Mouse (Mus musculus) CH12.LX (cell line): ENCODE data around the gene Gimap5. TPM values are rescaled to one million over a fixed set of nuclear protein-coding genes. Genes with fewer than 3 reads are reported as not detected.

Experiments
- DNase-seq: peaks from one replicate; pipeline ENCODE4 v3.0.0-alpha.2; 2013; ENCODE audit errors: extremely low read depth
- H3K27ac ChIP-seq: 2 replicates; pipeline ENCODE4 v1.5.1; 2012; ENCODE audit warnings: low read depth, mild to moderate bottlenecking, control low read depth, moderate library complexity; ENCODE audit not compliant: insufficient read depth
- H3K27me3 ChIP-seq: replicated peaks from 2 replicates; pipeline ENCODE3; 2012; ENCODE audit warnings: inconsistent platforms
- H3K36me3 ChIP-seq, 2 experiments: replicated peaks in 1 of 2; 2 replicates each; pipeline versions ENCODE3 to v1.6.1; 2012; ENCODE audit warnings: inconsistent platforms in 1 of 2, low read length in 1 of 2, mild to moderate bottlenecking in 1 of 2, mixed read lengths in 1 of 2, moderate library complexity in 1 of 2; ENCODE audit not compliant: control insufficient read depth in 1 of 2, insufficient read depth in 1 of 2
- H3K4me1 ChIP-seq, 2 experiments: 2 replicates each; pipeline ENCODE4 v1.6.1; 2012; ENCODE audit warnings: inconsistent platforms in 1 of 2, moderate library complexity in 1 of 2; ENCODE audit not compliant: insufficient read depth in 2 of 2, control insufficient read depth in 1 of 2
- H3K4me2 ChIP-seq: 2 replicates; pipeline ENCODE4 v1.6.1; 2012; ENCODE audit warnings: low read depth, mild to moderate bottlenecking, control low read depth; ENCODE audit not compliant: poor library complexity, insufficient read depth, severe bottlenecking
- H3K4me3 ChIP-seq, 3 experiments: fragments of 150-350 bp in 1 of 3; sonication (generic) in 1 of 3; replicated peaks in 1 of 3; 2 replicates each; pipeline versions ENCODE3 to v1.5.1; 2011 to 2012; ENCODE audit warnings: low read depth in 2 of 3, low read length in 2 of 3, mild to moderate bottlenecking in 2 of 3, moderate library complexity in 2 of 3, control low read depth in 1 of 3, improper control_type of control experiment in 1 of 3, inconsistent platforms in 1 of 3, mixed read lengths in 1 of 3; ENCODE audit not compliant: poor library complexity in 1 of 3
- H3K79me2 ChIP-seq: replicated peaks from 2 replicates; pipeline ENCODE4 v1.6.1; 2012; ENCODE audit warnings: mild to moderate bottlenecking, moderate library complexity; ENCODE audit not compliant: control insufficient read depth, poor library complexity, insufficient read depth, severe bottlenecking; ENCODE audit errors: extremely low read depth
- H3K9ac ChIP-seq: 2 replicates; pipeline ENCODE4 v1.6.1; 2012; ENCODE audit warnings: low read depth, mild to moderate bottlenecking, control low read depth, moderate library complexity; ENCODE audit not compliant: insufficient read depth
- H3K9me3 ChIP-seq: replicated peaks from 2 replicates; pipeline ENCODE3; 2012; ENCODE audit warnings: low read length, inconsistent platforms, mixed read lengths
- BHLHE40 ChIP-seq: IDR thresholded peaks from 2 replicates; pipeline ENCODE4 v1.6.1; 2011; ENCODE audit warnings: mild to moderate bottlenecking, low read depth, low read length, improper control_type of control experiment
- CHD1 ChIP-seq: IDR thresholded peaks from 2 replicates; pipeline ENCODE4 v1.6.1; 2012; ENCODE audit warnings: low read depth, low read length, improper control_type of control experiment, inconsistent platforms
- CHD2 ChIP-seq: IDR thresholded peaks from 2 replicates; pipeline ENCODE4 v1.6.1; 2011; ENCODE audit warnings: low read length, improper control_type of control experiment
- CTCF ChIP-seq, 2 experiments: IDR thresholded peaks in 1 of 2; conservative IDR thresholded peaks in 1 of 2; 2 replicates each; pipeline ENCODE4 v1.5.1; 2011 to 2012; ENCODE audit warnings: low read depth in 2 of 2, low read length in 2 of 2, improper control_type of control experiment in 1 of 2, inconsistent platforms in 1 of 2, mild to moderate bottlenecking in 1 of 2, moderate library complexity in 1 of 2
- E2F4 ChIP-seq: IDR thresholded peaks from 2 replicates; pipeline ENCODE4 v1.6.1; 2011; ENCODE audit warnings: low read depth, low read length, improper control_type of control experiment; ENCODE audit not compliant: insufficient replicate concordance
- ELF1 ChIP-seq: IDR thresholded peaks from 2 replicates; pipeline ENCODE4 v1.6.1; 2014; ENCODE audit warnings: low read depth, mild to moderate bottlenecking, inconsistent platforms, low read length, improper control_type of control experiment
- EP300 ChIP-seq: IDR thresholded peaks from 2 replicates; pipeline ENCODE4 v1.6.1; 2011; ENCODE audit warnings: low read length, improper control_type of control experiment
- GABPA ChIP-seq: IDR thresholded peaks from 2 replicates; pipeline ENCODE4 v1.6.1; 2012; ENCODE audit warnings: low read depth, low read length, improper control_type of control experiment, inconsistent platforms; ENCODE audit not compliant: insufficient replicate concordance
- HCFC1 ChIP-seq: IDR thresholded peaks from 2 replicates; pipeline ENCODE4 v1.6.1; 2012; ENCODE audit warnings: low read depth, mild to moderate bottlenecking, inconsistent platforms, low read length, improper control_type of control experiment
- IRF4 ChIP-seq: IDR thresholded peaks from 2 replicates; pipeline ENCODE4 v1.6.1; 2014; ENCODE audit warnings: low read depth, mild to moderate bottlenecking, inconsistent platforms, low read length, improper control_type of control experiment
- JUN ChIP-seq: IDR thresholded peaks from 2 replicates; pipeline ENCODE4 v1.6.1; 2011; ENCODE audit warnings: low read depth, mild to moderate bottlenecking, low read length, improper control_type of control experiment, moderate library complexity; ENCODE audit not compliant: insufficient read depth
- JUND ChIP-seq: conservative IDR thresholded peaks from 2 replicates; pipeline ENCODE4 v1.6.1; 2011; ENCODE audit warnings: low read depth, low read length, improper control_type of control experiment
- KAT2A ChIP-seq: IDR thresholded peaks from 2 replicates; pipeline ENCODE4 v1.6.1; 2012; ENCODE audit warnings: low read length, improper control_type of control experiment, inconsistent platforms; ENCODE audit not compliant: insufficient replicate concordance
- MAFK ChIP-seq: IDR thresholded peaks from 2 replicates; pipeline ENCODE4 v1.6.1; 2011; ENCODE audit warnings: low read length, improper control_type of control experiment; ENCODE audit not compliant: insufficient replicate concordance
- MAX ChIP-seq: IDR thresholded peaks from 2 replicates; pipeline ENCODE4 v1.6.1; 2011; ENCODE audit warnings: low read length, improper control_type of control experiment
- MAZ ChIP-seq: IDR thresholded peaks from 2 replicates; pipeline ENCODE4 v1.6.1; 2012; ENCODE audit warnings: low read depth, mild to moderate bottlenecking, inconsistent platforms, low read length, improper control_type of control experiment, moderate library complexity
- MEF2A ChIP-seq: IDR thresholded peaks from 2 replicates; pipeline ENCODE4 v1.6.1; 2014; ENCODE audit warnings: low read depth, mild to moderate bottlenecking, inconsistent platforms, low read length, improper control_type of control experiment, borderline replicate concordance
- MXI1 ChIP-seq: IDR thresholded peaks from 2 replicates; pipeline ENCODE4 v1.6.1; 2011; ENCODE audit warnings: mild to moderate bottlenecking, low read depth, low read length, improper control_type of control experiment
- MYC ChIP-seq: IDR thresholded peaks from 2 replicates; pipeline ENCODE4 v1.6.1; 2011; ENCODE audit warnings: low read depth, mild to moderate bottlenecking, improper control_type of control experiment, low read length
- NELFE ChIP-seq: IDR thresholded peaks from 2 replicates; pipeline ENCODE4 v1.6.1; 2011; ENCODE audit warnings: low read depth, low read length, improper control_type of control experiment
- NRF1 ChIP-seq: IDR thresholded peaks from 2 replicates; pipeline ENCODE4 v1.6.1; 2014; ENCODE audit warnings: low read depth, mild to moderate bottlenecking, inconsistent platforms, low read length, improper control_type of control experiment, moderate library complexity
- PAX5 ChIP-seq: IDR thresholded peaks from 2 replicates; pipeline ENCODE4 v1.6.1; 2012; ENCODE audit warnings: low read length, inconsistent platforms, mixed read lengths
- POLR2A ChIP-seq: IDR thresholded peaks from 2 replicates; pipeline ENCODE4 v1.6.1; 2011; ENCODE audit warnings: low read depth, mild to moderate bottlenecking, improper control_type of control experiment, low read length
- POLR2AphosphoS2 ChIP-seq: IDR thresholded peaks from 2 replicates; pipeline ENCODE4 v1.6.1; 2011; ENCODE audit warnings: low read depth, low read length, improper control_type of control experiment
- RAD21 ChIP-seq: IDR thresholded peaks from 2 replicates; pipeline ENCODE4 v1.6.1; 2011; ENCODE audit warnings: low read depth, mild to moderate bottlenecking, low read length, improper control_type of control experiment, moderate library complexity
- RCOR1 ChIP-seq: conservative IDR thresholded peaks from 2 replicates; pipeline ENCODE4 v1.6.1; 2012; ENCODE audit warnings: low read depth, mild to moderate bottlenecking, inconsistent platforms, low read length, improper control_type of control experiment
- SIN3A ChIP-seq: IDR thresholded peaks from 2 replicates; pipeline ENCODE4 v1.6.1; 2012; ENCODE audit warnings: low read length, improper control_type of control experiment, inconsistent platforms
- SMC3 ChIP-seq: IDR thresholded peaks from 2 replicates; pipeline ENCODE4 v1.6.1; 2011; ENCODE audit warnings: low read depth, low read length, improper control_type of control experiment
- TBP ChIP-seq: conservative IDR thresholded peaks from 2 replicates; pipeline ENCODE4 v1.6.1; 2011; ENCODE audit warnings: low read depth, low read length, improper control_type of control experiment
- TCF12 ChIP-seq: IDR thresholded peaks from 2 replicates; pipeline ENCODE4 v1.6.1; 2014; ENCODE audit warnings: low read depth, mild to moderate bottlenecking, inconsistent platforms, low read length, improper control_type of control experiment
- UBTF ChIP-seq: IDR thresholded peaks from 2 replicates; pipeline ENCODE4 v1.6.1; 2012; ENCODE audit warnings: low read depth, mild to moderate bottlenecking, inconsistent platforms, low read length, improper control_type of control experiment, moderate library complexity
- USF1 ChIP-seq: IDR thresholded peaks from 2 replicates; pipeline ENCODE4 v1.6.1; 2014; ENCODE audit warnings: low read depth, mild to moderate bottlenecking, inconsistent platforms, low read length, improper control_type of control experiment
- USF2 ChIP-seq: conservative IDR thresholded peaks from 2 replicates; pipeline ENCODE4 v1.6.1; 2011; ENCODE audit warnings: low read depth, low read length, improper control_type of control experiment
- ZC3H11A ChIP-seq: IDR thresholded peaks from 2 replicates; pipeline ENCODE4 v1.6.1; 2012; ENCODE audit warnings: low read depth, mild to moderate bottlenecking, inconsistent platforms, low read length, improper control_type of control experiment
- ZKSCAN1 ChIP-seq: IDR thresholded peaks from 2 replicates; pipeline ENCODE4 v1.6.1; 2012; ENCODE audit warnings: low read depth, inconsistent platforms, low read length, improper control_type of control experiment, borderline replicate concordance
- ZMIZ1 ChIP-seq: IDR thresholded peaks from 2 replicates; pipeline ENCODE4 v1.6.1; 2012; ENCODE audit warnings: low read depth, mild to moderate bottlenecking, inconsistent platforms, low read length, improper control_type of control experiment
- ZNF384 ChIP-seq: IDR thresholded peaks from 2 replicates; pipeline ENCODE4 v1.6.1; 2012; ENCODE audit warnings: low read depth, low read length, improper control_type of control experiment, inconsistent platforms
- dilution Hi-C: fragments of 300-500 bp; cut with MboI; formaldehyde crosslinking; loops from 2 replicates; pipeline ENCODE4 v1.14.3; 2020; ENCODE audit warnings: low sequenced_read_pairs; ENCODE audit not compliant: extremely low pct_unique_long_range_greater_than_20kb, extremely low pct_ligation_motif_present
- in situ Hi-C: fragments of 300-500 bp; cut with MboI; formaldehyde crosslinking; loops from 3 replicates; pipeline ENCODE4 v1.14.3; 2019; ENCODE audit warnings: low sequenced_read_pairs, low pct_ligation_motif_present, low pct_unique_long_range_greater_than_20kb, mixed read lengths
- polyA plus RNA-seq: library from polyadenylated mRNA; unstranded; fragments of >175 nt; gene quantifications from 2 replicates; pipeline ENCODE4 v1.2.1, GENCODE M21; 2012; ENCODE audit warnings: low read depth; ENCODE audit not compliant: insufficient read length
- total RNA-seq, 2 experiments: library from RNA; depleted of rRNA; stranded (reverse); fragments of 300-350 nt in 1 of 2; fragments of >200 nt in 1 of 2; gene quantifications; 2 replicates each; pipeline ENCODE4 v1.2.3; 2012 to 2014

Gene Gimap5
- 82.1 and 82.3 TPM in 2 replicates for total RNA-seq (2012; rRNA removed)
- total RNA-seq (2014; rRNA removed) = 74.6 and 77.6 TPM in 2 replicates
- 56.9 and 59.6 TPM in 2 replicates for polyA plus RNA-seq

DNA sequence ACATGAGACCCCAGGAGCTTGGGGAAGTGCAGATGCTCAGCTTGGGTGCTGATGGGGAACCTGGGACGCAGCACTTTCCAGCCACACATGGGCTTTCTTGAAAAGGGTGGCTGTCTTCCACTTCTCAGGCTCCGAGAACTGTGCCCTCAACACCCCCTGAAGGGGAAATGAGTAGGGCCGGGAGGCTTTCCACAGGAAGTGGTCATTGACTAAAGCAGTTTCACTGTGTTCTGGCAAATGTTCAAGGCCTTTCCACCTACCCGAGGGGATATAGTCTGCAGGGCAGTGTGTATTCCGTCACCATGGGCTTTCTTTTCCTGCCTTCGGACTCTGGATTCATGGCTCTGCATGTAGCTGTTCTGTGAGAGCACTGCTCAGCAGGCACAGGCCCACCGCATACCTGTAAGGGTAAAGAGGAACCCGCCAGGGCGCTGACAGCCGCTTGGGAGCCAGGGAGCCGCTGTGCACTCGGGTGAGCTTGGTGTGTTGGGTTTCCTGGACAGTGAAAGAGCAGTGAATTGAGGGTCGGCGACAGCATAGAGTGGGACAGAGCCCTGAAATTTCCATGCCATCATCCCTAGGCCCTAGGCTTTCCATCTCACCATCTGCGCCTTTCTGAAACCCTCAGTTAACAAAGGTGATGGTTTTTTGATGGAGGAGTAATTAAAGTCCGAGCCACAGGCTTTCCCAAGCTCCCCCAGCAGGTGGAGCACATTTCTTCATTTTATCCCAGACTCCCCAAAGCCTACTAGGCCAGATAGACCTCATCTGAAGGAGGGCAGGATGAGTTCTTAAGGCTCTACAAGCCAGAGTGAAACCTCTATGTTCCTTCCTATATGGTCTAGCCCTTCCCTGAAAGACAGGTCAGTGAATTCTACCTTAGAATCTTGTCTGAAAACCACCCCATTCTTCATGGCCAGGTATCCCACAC lies at the start of gene Gimap5:
Gene Gimap5 (plus strand): TSS at position 239 of the 931 bp plus-strand sequence.
- Histone ChIP-seq H3K27ac (peak within 1 kb of the TSS; percentile 100), H3K36me3 (peaks cover 37 to 40% of the 10 kb centered on the region in 2 experiments), H3K4me3 (peak within 1 kb of the TSS; percentile 58 to 90 (median 62)), H3K27me3 (no peaks in the 10 kb centered on the region), H3K4me2 (peak within 1 kb of the TSS; percentile 64), H3K79me2 (peaks cover 40% of the 10 kb centered on the region), H3K9ac (peak within 1 kb of the TSS; percentile 92), H3K4me1 (peaks cover 9 to 56% of the 10 kb centered on the region in 2 experiments), H3K9me3 (peaks cover 18% of the 10 kb centered on the region)
- in situ Hi-C loops = no loop called here
- peak; percentile 95 for DNase-seq
- dilution Hi-C loops = no loop called here
- TF ChIP-seq RAD21 = peak; percentile 54
- peak; percentile 93 for TF ChIP-seq EP300
- peak; percentile 96 for TF ChIP-seq TBP
- TF ChIP-seq ZNF384 = no peak
- 0 out of 2 replicates have a peak, but pooled peaks have one; percentile 24 for TF ChIP-seq POLR2AphosphoS2
- TF ChIP-seq RCOR1 = peak; percentile 74
- peak; percentile 93 for TF ChIP-seq SIN3A
- no peak for TF ChIP-seq ZKSCAN1
- peak; percentile 90; the same call in 1 of the 2 replicates for TF ChIP-seq ZMIZ1
- peak; percentile 57; the same call in 1 of the 2 replicates for TF ChIP-seq MAFK
- peak; percentile 23; the same call in 1 of the 2 replicates for TF ChIP-seq UBTF
- no peak for TF ChIP-seq GABPA
- peak in 1 of 2 experiments; percentile 74; a peak in 3 of 4 replicates for TF ChIP-seq CTCF (conservative IDR thresholded peaks at IDR 0.05 in 1 of 2, IDR thresholded peaks at IDR 0.05 in 1 of 2; ENCODE audit: low read depth in 2 of 2, low read length in 2 of 2)
- peak; percentile 95 for TF ChIP-seq TCF12
- TF ChIP-seq HCFC1 = peak; percentile 46
- TF ChIP-seq MAZ = peak; percentile 86
- TF ChIP-seq CHD1 = no peak; the same call in none of the 2 replicates
- TF ChIP-seq ELF1 = peak; percentile 69
- no peak; the same call in 1 of the 2 replicates for TF ChIP-seq JUN
- TF ChIP-seq NRF1 = peak; percentile 59
- peak; percentile 41 for TF ChIP-seq MAX
- TF ChIP-seq MEF2A = peak; percentile 82; the same call in 1 of the 2 replicates
- peak; percentile 73 for TF ChIP-seq SMC3
- TF ChIP-seq POLR2A = peak; percentile 84
- TF ChIP-seq CHD2 = peak; percentile 83
- peak; percentile 73; the same call in 1 of the 2 replicates for TF ChIP-seq JUND
- no peak for TF ChIP-seq E2F4
- peak; percentile 51; the same call in 1 of the 2 replicates for TF ChIP-seq KAT2A
- peak; percentile 96 for TF ChIP-seq IRF4
- TF ChIP-seq USF2 = no peak
- TF ChIP-seq ZC3H11A = no peak; the same call in 1 of the 2 replicates
- peak; percentile 56 for TF ChIP-seq MYC
- no peak for TF ChIP-seq USF1
- TF ChIP-seq MXI1 = peak; percentile 16
- TF ChIP-seq PAX5 = no peak
- TF ChIP-seq BHLHE40 = peak; percentile 80
- TF ChIP-seq NELFE = peak; percentile 76
